Mouse (Mus musculus) layer of hippocampus, adult 9-10 months (tissue): ENCODE measurements around the gene Rbm20.
"Not testable (repeated sequence)": the region's sequence is repeated elsewhere in the genome, so short reads cannot be mapped to it uniquely, and the experiment has no call there.

ENCODE experiments used
- DNase-seq: peaks from one replicate; pipeline ENCODE4 v3.0.0; 2022; ENCODE audit warnings: low spot score

Rbm20 gene

GRCm38 (mm10) chr19:53903507-53904321 lies 226.6 kb downstream of the Rbm20 start:
- no peak for DNase-seq

DNA sequence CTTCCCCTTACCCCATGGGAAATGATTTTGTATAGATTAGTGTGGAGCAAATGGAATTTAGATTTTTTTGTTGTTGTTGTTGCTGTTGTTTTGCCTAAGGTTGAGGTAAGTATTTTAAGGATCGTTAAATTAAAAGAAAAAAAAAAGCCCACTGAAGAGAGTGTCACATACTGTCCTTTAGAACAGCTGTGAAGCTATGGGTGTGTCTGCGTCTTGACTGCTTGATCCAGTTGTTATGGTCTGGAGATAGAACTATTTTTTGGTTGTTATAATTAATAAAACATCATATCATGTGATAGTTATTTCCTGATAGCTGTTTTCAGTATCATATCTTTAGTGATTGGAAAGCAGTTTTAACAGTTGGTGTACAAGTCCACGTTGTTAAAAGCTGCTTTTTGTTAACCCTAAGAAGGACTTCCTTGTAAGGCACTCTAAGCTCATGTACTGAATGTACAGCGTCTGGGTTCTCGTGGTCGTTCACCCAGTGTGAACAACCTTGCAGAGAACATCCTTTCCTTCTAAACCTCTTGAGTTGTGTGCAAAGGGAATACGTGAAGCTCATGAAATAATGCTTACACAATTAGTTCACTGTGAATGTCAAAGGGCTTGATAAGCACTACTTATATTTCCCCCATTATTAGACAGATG lies 227.9 kb downstream of the Rbm20 start:
- DNase-seq, result no peak

GRCm38 (mm10) chr19:53906033-53906702 lies 229.1 kb downstream of the Rbm20 start:
- no peak for DNase-seq

GRCm38 (mm10) chr19:53906703-53907070 lies 229.6 kb downstream of the Rbm20 start:
- not testable (repeated sequence) for DNase-seq

DNA sequence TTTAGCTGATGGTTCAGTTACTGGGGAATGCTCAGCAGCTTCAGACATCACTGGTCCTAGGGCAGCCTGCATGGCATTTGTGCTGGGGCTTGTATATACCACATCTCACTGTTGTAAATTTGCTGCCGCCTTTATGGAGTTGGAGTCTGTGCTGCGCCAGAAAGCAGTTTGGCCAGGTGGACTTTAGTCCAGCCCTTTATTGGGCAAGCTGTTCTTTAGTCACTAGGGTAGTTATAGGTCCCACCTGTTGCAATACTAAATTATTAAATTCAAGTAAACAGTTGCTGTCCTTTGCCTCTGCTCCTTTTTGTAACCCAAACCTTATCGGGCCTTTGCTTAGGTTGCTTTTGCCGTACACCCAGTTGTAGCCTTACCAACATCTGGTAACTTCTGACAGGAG lies 237.8 kb downstream of the Rbm20 start:
- no peak for DNase-seq
